Mouse (Mus musculus) urinary bladder, postnatal 4 days (tissue): Measurements from ENCODE around the gene Adamts20.
A peak's percentile ranks its signal among the peaks of the same experiment; 100 is the strongest.
"Not testable (repeated sequence)": the region's sequence is repeated elsewhere in the genome, so short reads cannot be mapped to it uniquely, and the experiment has no call there.

Experiments
- DNase-seq, 2 experiments: peaks; one replicate each; pipeline ENCODE4 v3.0.0; 2021 to 2022; ENCODE audit warnings: low spot score in 2 of 2

The Adamts20 gene

DNA sequence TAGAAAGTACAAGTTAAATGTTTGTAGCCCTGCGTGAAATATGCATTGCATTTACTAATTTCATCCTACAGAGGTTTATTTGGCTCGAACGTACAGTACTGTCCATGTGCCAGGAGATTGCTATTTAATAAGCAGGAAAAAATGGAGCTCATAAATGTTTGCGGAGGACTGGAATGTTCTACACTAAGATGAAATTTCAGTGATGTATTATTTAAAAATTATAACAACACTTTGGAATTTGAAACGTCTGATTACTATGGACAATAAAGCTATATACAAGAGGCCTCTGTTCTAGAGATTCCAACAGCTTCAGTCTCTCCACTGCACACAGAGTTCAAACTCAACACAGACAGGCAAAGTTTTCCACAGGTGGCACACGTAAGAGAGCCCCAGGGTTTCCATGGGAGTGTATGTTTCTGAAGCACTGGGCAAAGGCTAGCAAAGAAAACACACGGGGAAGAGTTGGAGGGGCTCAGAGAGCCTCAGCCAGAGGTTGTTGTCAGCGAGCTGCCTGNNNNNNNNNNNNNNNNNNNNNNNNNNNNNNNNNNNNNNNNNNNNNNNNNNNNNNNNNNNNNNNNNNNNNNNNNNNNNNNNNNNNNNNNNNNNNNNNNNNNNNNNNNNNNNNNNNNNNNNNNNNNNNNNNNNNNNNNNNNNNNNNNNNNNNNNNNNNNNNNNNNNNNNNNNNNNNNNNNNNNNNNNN lies 20.6 kb downstream of the Adamts20 start:
- no peak for DNase-seq

DNA sequence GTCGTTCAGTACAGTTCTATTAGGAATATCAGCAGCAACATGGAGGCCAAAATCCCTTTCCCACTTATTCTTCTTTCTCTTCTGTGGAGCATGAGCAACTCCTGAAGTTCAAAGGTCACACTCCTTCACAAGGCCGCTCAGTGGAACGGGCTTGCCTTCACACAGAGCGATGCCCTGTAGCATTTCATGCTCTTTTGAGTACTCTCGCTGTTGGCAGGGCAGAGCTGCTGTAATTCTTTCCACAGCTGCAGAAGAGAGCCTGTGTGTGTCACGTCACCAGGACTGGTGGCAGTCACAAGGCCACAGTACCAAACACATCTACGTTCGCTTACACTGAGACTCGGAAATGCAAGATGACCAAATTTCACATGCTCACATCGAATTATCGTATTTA lies 21.2 kb downstream of the Adamts20 start:
- no peak for DNase-seq

DNA sequence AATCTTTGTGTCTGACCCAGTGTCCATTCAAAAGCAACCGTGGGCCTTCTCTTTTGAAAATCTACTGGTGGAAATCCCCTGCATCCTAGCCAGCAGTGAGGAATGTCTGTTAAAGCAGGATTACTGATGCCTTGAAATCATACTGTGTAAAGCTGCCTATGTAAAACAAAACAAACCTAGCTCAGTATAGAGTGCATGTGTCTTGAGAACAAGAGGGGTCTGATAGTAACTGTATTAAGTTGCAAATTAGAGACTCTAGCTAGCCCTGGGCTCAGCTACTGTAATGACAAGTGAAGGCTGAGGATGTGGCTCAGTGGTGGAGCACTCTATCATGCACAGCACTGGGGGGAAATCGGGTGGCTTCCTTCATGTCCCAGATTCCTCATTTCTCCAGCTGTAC lies 22.2 kb downstream of the Adamts20 start:
- no peak for DNase-seq

DNA sequence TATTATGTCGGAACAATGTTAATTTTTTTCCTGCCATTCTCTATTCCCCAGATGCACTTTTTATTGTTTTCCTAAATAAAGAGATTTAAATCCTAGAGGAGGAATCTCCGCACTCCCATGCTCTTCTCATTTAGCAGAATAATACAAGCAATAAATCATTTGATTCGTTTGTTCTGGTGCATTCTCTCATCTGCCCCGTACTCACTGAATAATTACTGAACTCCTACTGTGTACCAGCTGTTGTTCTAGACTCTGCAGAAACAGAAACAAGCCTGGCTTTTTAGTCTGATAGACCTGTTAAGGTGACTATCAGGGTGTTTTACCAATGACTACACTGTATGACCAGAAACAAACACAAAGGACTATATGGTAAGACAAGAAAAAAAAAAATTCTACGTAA lies 29.7 kb downstream of the Adamts20 start:
- no peak for DNase-seq

DNA sequence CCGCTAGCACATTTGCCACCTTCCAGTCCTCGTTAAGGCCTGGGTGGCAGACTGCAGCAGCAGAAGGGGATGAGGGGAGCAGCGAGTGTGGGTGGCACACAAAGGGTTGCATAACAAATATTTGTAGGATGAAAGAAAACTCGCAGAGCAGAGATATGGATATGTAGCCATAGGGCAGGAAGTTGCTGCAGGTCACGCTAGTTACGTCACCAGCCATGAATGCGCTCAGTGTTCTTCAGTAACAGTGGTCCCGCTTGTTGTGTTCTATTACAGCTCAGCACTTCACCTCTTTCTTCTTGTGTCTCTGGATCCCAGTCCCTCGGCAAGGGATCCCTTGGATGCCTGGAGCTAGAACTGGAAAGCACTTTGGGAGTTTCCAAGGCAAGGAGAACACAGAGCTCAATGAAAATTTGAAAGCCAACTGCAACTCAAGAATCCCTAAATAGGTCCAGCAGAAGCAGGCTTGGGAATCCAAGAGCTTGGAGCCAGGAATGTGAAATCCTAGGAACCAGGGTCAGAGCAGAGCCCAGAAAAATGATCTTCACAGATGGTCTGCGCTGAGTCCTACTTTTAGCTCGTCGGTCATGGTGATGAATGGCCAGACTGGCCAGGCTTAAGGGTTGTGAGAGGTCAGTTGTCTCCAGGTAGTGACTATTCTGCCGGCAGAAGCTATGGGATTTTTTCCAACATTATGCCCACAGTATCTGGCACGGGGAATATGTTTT lies 34.4 kb downstream of the Adamts20 start:
- DNase-seq: no peak

GRCm38 (mm10) chr15:94428726-94429125 lies 36.5 kb downstream of the Adamts20 start:
- no peak for DNase-seq

DNA sequence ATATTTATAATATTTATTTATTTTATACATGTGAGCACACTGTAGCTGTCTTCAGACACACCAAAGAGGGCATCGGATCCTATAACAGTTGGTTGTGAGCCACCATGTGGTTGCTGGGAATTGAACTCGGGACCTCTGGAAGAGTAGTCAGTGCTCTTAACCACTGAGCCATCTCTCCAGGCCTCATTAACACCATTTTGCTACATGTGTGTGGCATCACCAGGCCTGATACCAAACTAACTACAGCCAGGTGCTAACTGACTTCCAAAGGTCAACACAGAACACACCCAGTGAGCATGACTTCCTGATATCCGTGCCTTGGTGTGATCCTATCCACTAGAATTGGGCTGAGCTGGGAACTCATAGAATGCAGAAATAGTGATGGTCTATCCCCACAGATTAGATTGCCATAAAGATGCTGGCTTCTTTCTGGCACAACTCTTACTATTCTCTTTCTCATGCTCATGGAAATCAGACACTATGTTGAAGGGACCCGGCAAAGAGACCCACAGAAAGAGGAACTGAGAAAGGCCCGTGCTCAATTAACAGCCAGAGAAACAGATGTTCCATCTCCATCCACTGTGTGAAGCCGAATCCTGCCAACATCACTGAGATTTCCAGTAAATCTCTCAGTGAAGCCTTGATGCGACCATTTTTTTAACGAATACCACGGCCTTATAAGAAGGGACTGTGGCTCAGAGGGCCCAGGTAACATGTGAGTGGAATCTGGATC lies 37.6 kb downstream of the Adamts20 start:
- no peak for DNase-seq

- no peak for DNase-seq
Measured at GRCm38 (mm10) chr15:94420526-94420925, 44.7 kb downstream of the Adamts20 start.

- no peak for DNase-seq
Measured at GRCm38 (mm10) chr15:94419167-94419566, 46.1 kb downstream of the Adamts20 start.

GRCm38 (mm10) chr15:94418427-94418826 lies 46.8 kb downstream of the Adamts20 start:
- DNase-seq: no peak

- no peak for DNase-seq
Measured at GRCm38 (mm10) chr15:94417216-94418155, 47.7 kb downstream of the Adamts20 start.

DNA sequence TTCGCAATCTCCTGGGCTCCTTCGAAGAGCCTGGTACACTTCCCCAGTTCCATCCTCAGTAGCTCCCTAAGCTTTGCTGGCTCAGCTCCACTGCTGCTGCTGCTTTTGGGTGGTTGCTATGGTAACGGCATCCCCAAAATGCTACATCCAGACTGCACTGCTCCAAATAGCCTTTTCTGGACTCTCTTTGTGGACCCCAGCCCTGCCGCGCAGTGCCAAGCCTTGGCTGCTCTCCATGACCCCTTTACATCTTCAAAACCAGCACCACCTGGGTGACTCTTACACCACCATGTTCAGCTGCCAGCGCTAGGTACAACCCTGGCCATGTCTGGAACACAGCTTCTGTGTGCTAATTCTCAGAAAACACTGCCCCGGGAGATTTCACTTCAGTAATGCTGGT lies 55.4 kb downstream of the Adamts20 start:
- DNase-seq: no peak

GRCm38 (mm10) chr15:94406364-94406763 lies 58.9 kb downstream of the Adamts20 start:
- DNase-seq: no peak

DNA sequence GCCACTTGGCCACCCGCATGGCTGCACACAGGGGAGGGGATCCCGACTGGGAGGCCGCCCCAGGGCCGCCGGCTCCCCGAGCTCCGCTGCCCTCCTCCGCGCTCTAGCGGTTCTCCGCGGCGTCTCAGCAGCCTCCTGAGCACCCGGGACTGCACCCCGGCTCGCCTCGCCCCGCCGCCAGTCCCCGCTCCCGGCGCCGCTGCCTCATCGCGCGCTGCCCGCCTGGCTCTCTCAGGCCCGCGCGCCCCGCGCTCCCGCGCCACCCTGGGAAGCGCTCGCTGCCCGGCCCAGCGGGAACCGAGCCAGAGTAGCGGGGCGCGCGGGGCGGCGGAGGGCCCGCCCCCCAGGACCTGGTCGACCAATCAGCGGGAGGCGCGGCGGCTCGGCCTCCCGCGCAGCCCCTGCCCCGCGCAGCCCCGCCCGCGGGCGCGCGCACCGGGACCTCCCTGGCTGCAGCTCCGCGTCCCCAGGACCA lies 61.1 kb downstream of the Adamts20 start:
- peak; percentile 79 to 80 for DNase-seq

DNA sequence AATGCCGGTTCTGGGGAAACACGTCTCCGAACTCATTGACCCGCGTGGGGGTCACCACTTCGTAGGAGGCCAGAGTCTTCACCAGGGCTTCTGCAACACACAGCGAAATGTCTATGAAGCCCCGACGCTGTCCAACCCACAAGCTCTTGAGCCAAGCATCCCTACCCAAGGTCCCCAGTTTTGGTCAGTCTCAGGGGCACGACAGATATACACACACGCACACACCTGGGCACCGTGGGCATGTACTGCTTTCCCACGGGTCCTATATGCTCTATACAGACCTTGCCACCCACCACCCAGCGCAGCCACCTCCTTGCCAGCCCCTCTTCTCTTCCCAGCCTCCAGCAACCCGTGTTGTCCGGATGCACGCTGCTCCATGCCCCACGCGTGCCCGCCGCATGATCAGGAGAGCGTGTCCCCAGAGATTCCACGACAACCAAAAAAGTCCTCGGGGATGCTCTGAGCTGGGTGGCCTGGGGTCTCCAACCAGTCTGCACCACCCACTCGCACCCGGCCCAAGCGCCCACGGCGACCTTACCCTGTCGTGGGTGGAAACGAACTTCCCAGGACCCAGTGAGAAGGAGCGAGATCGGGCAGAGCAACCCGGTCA lies 61.7 kb downstream of the Adamts20 start:
- no peak for DNase-seq

- no peak for DNase-seq
Measured at GRCm38 (mm10) chr15:94403018-94403417, 62.2 kb downstream of the Adamts20 start.

GRCm38 (mm10) chr15:94392737-94393136 lies 72.5 kb downstream of the Adamts20 start:
- DNase-seq: no peak

DNA sequence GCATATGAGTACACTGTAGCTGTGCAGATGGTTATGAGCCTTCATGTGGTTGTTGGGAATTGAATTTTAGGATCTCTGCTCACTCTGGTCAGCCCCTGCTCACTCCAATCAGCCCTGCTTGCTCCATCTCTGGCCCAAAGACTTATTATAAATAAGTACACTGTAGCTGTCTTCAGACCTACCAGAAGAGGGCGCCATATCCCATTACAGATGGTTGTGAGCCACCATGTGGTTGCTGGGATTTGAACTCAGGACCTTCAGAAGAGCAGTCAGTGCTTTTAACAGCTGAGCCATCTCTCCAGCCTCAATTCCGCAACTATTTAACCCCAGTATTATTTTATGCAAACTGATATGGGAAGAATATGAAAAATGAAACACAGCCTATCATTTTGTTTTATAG lies 75.1 kb downstream of the Adamts20 start:
- not testable (repeated sequence) for DNase-seq

DNA sequence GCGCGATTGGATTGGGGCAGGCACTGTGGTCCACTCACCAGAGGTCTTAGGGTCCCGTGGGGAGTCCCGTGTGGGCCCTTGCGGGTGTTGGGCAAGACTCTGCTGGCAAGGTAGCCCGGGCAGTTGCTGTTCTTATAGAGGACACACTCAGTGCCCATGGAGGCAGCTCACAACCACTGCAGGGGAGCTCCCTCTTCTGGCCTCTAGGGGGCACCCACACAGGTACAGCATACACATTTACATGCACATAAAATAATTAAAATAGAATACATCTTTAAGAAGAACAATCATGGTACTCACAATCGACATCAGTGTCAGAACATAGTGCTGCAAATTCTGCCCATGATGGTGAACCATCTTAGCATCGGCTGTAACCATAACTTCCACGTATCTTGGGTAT lies 85.8 kb downstream of the Adamts20 start:
- DNase-seq: no peak

DNA sequence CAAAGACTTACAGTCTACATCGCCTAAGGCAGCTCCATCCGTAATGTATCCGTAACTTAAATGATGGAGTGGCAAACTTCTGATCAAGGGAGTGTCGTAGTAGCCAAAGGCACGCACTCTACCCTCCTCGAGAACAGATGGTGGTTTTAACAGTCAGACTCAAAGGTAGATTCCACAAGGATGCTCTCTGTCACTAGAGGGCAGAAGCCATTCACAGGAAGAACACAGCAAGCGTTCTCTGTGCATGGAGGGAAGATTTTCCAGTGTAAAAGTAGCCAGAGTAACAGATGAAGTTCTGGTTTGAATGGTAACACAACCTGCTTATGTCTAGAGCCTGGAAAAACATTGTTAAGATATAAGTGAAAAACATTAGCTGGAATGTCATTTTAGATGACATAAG lies 92.7 kb downstream of the Adamts20 start:
- no peak for DNase-seq

DNA sequence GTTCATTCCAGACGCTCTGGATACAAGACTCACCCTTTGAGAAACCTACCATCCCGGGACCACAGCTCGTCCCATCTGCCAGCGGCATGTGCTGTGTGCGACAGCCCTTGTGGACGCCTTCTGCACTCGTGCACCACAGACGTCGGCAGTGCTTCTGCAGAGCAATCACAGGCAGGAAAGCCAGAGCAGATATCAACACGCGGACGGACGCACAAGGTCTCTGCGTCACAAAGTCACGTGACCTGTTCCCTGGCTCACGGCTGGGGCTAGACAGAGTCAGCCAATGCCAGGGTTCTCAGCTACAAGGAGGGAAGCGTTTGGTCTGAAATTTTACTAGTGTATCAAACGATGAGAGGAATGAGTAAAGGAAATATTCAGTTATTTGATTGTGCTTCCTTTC lies 116.2 kb downstream of the Adamts20 start:
- DNase-seq: no peak
